Mouse (Mus musculus) macrophage (primary cell): ENCODE measurements around the gene Draxin. TPM values are rescaled to one million over a fixed set of nuclear protein-coding genes. Genes with fewer than 3 reads are reported as not detected.
"Not testable (repeated sequence)": the region's sequence is repeated elsewhere in the genome, so short reads cannot be mapped to it uniquely, and the experiment has no call there.

Experiments
- H3K27ac ChIP-seq: fragments of 350-480 bp; formaldehyde crosslinking; 2 replicates; pipeline ENCODE4 v1.9.0; 2021
- H3K36me3 ChIP-seq: fragments of 350-480 bp; formaldehyde crosslinking; 2 replicates; pipeline ENCODE4 v1.9.0; 2021; ENCODE audit errors: inconsistent target
- H3K4me3 ChIP-seq: fragments of 350-480 bp; formaldehyde crosslinking; 2 replicates; pipeline ENCODE4 v1.9.0; 2021; ENCODE audit errors: inconsistent target
- H3K79me2 ChIP-seq: fragments of 350-480 bp; formaldehyde crosslinking; 2 replicates; pipeline ENCODE4 v1.9.0; 2021; ENCODE audit errors: inconsistent target
- WGBS: methylation state at CpG from one replicate; pipeline ENCODE4 v1.1.7; 2026; ENCODE audit warnings: inconsistent platforms; ENCODE audit not compliant: missing documents; 5-methylcytosine and 5-hydroxymethylcytosine counted together
- polyA plus RNA-seq: library from polyadenylated mRNA; stranded (reverse); fragments of 250-400 nt; gene quantifications from 3 replicates; pipeline ENCODE4 v1.2.4, GENCODE M21; 2018; ENCODE audit warnings: inconsistent platforms

Draxin gene
- polyA plus RNA-seq, 1 experiment from 2014 or later: not detected

DNA sequence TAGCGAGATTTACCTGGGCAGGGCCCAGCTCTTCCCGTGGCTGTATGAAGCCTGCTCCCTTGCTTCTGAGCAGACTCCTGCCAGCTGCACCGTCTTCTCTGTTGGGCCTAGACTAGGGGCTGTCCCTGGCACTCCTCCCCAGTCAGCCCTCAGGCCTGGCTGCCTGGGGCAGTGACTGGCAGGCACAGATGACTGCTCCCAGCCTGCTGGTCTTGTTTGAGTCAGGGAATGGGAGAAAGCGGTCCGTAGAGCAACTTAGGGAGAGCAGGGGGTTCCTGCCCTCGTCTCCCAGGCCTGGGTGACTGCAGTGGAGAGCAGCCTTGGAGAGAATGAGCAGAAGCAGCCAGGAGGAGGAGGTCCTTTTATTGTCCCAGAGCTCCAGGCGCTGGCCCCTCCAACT lies 74.3 kb downstream of the Draxin start:
- no peak overlapping the region for H3K27ac ChIP-seq
- WGBS: 95% methylated on average over 7 of the region's 7 CpGs
- H3K4me3 ChIP-seq: no peak overlapping the region
- peaks cover under 1% of the 10 kb centered on the region; the same call in 1 of the 2 replicates for H3K79me2 ChIP-seq
- H3K36me3 ChIP-seq: peaks cover 73% of the 10 kb centered on the region

DNA sequence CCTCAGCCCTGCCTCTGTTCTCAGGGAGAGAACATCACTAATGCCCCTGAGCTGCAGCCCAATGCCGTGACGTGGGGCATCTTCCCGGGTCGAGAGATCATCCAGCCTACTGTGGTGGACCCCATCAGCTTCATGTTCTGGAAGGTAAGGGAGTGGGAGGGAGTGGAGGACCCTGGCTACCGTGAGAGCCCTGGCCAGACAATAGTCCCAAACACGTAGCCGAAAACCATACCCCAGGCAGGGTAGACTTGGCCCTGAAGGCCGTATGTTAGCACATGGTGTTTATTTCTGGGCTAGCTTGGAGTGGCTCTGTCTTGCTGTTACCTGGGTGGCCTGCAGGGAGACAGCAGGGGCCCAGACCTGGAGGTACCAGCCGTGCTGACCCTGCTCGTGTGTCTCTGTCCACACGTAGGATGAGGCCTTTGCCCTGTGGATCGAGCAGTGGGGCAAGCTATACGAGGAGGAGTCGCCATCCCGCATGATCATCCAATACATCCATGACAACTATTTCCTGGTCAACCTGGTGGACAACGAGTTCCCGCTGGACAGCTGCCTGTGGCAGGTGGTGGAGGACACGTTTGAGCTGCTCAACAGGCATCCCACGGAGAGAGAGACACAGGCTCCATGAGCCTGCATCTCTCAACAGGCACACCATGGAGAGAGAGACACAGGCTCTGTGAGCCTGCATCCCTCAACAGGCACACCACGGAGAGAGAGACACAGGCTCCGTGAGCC lies 75.4 kb downstream of the Draxin start:
- peaks cover 84% of the 10 kb centered on the region for H3K36me3 ChIP-seq
- WGBS: 93% methylated on average over 19 of the region's 21 CpGs
- no peak overlapping the region for H3K27ac ChIP-seq
- peaks cover 12% of the 10 kb centered on the region; the same call in 1 of the 2 replicates for H3K79me2 ChIP-seq
- H3K4me3 ChIP-seq: no peak overlapping the region

DNA sequence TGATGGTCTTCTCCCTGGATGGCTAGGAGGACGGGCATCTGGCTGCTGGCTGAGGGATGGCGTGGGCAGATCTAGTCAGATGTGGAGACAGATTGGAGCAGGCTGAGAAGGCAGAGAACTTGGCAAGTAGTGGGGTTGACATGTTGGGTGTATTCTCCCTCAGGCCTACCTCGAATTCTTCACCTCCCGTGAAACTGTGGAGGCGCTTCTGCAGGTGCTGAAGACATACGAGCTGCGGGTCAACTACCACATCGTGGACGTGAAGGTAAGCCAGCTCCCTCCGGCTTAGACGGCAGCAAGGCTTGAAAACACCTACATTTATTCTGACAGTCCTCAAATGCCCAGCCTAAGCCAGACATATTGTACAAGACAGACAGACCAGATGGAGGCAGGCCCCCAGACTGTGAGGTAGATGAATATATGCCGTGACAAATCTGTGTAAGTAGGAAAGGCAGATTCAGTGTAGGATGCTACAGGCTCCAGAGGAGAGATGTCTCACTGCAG lies 77.0 kb downstream of the Draxin start:
- H3K36me3 ChIP-seq: peaks cover 100% of the 10 kb centered on the region
- 97% methylated on average over 12 of the region's 12 CpGs for WGBS

DNA sequence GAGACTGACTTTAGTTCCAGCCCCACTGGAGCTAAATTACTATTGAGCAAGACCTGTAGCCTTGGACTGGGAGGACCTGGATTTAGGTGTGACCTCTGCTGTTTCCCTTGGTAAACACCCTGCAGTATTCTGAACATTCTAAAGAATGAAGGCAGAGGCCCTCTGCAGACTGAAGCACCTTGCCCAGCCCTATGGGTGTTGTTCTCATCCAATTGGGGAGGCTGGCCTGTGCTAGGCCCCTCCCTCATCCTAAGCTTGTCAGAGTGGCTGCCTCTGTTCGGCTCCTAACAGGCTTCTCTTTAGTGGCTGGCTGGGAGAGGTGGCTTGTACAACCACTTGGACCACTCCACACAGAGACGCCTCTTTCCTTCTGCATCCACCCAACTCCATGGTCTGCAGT lies 77.5 kb downstream of the Draxin start:
- no peak overlapping the region for H3K27ac ChIP-seq
- peaks cover 100% of the 10 kb centered on the region for H3K36me3 ChIP-seq
- 100% methylated on average over 2 of the region's 2 CpGs for WGBS
- no peak overlapping the region for H3K4me3 ChIP-seq
- peaks cover 33% of the 10 kb centered on the region; the same call in 1 of the 2 replicates for H3K79me2 ChIP-seq

More for the DNA sequence above, 77.0 kb downstream of the Draxin start:
- H3K79me2 ChIP-seq: peaks cover 29% of the 10 kb centered on the region; the same call in 1 of the 2 replicates
- H3K4me3 ChIP-seq: no peak overlapping the region
- H3K27ac ChIP-seq: no peak overlapping the region

DNA sequence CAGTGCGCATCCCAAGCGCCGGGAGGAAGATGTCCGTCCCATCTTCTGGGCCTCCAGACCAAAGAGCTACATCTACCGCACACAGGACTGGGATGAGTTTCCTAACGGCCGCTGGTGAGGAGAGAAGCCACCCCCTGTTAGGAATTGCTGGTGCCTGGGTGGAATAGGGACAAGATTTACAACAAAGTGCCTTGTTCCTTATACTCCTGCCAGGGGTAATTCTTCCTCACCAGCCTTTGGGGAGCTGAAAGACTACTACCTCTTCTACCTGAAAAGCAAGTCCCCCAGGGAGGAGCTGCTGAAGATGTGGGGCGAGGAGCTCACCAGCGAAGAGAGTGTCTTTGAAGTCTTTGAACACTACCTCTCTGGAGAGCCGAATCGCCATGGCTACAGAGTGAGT lies 78.6 kb downstream of the Draxin start:
- 96% methylated on average over 11 of the region's 11 CpGs for WGBS
- H3K36me3 ChIP-seq: peaks cover 99% of the 10 kb centered on the region
- no peak overlapping the region for H3K27ac ChIP-seq
- H3K79me2 ChIP-seq: peaks cover 44% of the 10 kb centered on the region; the same call in 1 of the 2 replicates
- H3K4me3 ChIP-seq: no peak overlapping the region

DNA sequence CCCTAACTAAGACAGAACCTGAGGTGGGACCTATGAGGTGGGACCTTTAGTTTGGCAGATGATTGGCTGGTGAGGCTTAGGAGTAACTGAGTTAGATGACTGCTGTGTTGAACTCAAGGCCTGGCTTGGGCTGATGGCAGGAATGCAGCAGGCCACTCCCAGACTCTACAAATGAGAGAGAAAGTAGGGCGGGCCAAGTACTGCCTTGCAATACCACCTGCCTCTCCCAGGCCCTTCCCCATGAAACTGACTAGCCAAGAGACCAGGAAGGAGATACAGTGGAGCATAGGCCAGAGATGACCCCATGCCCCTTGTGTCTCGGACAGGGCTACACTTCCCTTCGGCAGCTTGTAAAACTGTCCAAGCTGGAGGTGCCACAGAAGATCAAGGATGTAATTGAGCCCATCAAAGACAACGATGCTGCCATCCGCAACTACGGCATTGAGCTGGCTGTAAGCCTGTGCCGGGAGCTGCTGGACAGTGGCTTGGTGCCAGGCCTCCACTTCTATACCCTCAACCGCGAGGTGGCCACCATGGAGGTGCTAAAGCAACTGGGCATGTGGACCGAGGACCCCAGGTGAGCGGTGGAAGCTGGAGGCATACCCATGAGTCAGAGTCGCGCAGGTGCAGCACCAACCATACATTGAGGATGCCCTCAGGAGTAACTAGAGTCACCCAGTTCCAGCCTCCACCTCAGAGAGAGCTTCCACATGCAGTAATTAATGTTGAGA lies 79.3 kb downstream of the Draxin start:
- Histone ChIP-seq H3K4me3 (no peak overlapping the region), H3K27ac (no peak overlapping the region), H3K36me3 (peaks cover 99% of the 10 kb centered on the region), H3K79me2 (peaks cover 51% of the 10 kb centered on the region)
- 94% methylated on average over 13 of the region's 13 CpGs for WGBS

DNA sequence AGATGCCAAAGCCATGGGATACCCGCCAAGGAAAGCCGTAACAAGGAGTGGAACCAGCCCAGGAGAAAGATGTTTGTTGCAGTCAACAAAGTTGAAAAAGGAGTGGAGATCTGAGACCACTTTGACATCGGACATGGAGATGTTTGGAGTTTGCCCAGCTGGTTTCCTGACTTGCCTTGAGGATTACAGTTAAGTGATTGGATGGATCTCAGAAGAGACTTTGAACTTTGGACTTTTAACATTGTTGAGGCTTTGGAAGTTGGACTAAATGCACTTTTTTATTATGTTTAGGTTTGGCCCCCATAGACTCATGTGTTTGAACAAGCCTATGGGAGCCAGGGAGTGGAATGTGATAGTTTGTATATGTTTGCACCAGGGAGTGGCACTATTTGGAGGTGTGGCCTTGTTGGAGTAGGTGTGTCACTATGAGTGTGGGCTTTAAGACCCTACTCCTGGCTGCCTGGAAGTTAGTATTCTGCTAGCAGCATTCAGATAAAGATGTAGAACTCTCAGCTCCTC lies 80.0 kb downstream of the Draxin start:
- 96% methylated on average over 3 of the region's 3 CpGs for WGBS
- not testable (repeated sequence) for H3K27ac ChIP-seq, H3K4me3 ChIP-seq
- Histone ChIP-seq H3K79me2 (peaks cover 59% of the 10 kb centered on the region), H3K36me3 (peaks cover 97% of the 10 kb centered on the region)

Other genes with a start within 250 kb of the Draxin start
- 28.8 to 35.7 TPM (median 29.8 TPM) in 3 replicates for gene Mfn2, start 226.0 kb downstream of the Draxin start, polyA plus RNA-seq
- 144 to 203 TPM (median 190 TPM) in 3 replicates for gene Plod1, start 193.9 kb downstream of the Draxin start, polyA plus RNA-seq
- 39.1 to 67.9 TPM (median 59.0 TPM) in 3 replicates for gene 2510039O18Rik, start 189.8 kb downstream of the Draxin start, polyA plus RNA-seq
- not detected in 3 replicates for gene Nppb, start 144.9 kb downstream of the Draxin start, polyA plus RNA-seq
- gene Nppa, start 130.0 kb downstream of the Draxin start, polyA plus RNA-seq: not detected in 3 replicates
- gene Clcn6, start 91.9 kb downstream of the Draxin start, polyA plus RNA-seq: 9.4 to 11.3 TPM (median 9.5 TPM) in 3 replicates
- 23.2 to 110 TPM (median 45.0 TPM) in 3 replicates for gene Mthfr, start 91.6 kb downstream of the Draxin start, polyA plus RNA-seq
- gene Agtrap, start 42.7 kb downstream of the Draxin start, polyA plus RNA-seq: 19.8 to 35.9 TPM (median 33.6 TPM) in 3 replicates
- 7.8 to 13.8 TPM (median 12.4 TPM) in 3 replicates for gene Mad2l2, start 314 bp downstream of the Draxin start, polyA plus RNA-seq
- gene Fbxo6, start 21.4 kb upstream of the Draxin start, polyA plus RNA-seq: 31.9 to 51.1 TPM (median 41.3 TPM) in 3 replicates
- gene Fbxo44, start 29.8 kb upstream of the Draxin start, polyA plus RNA-seq: 1.5 to 3.2 TPM (median 1.7 TPM) in 3 replicates
- not detected in 3 replicates for gene Fbxo2, start 29.9 kb upstream of the Draxin start, polyA plus RNA-seq
- not detected in 3 replicates for gene Disp3, start 157.3 kb upstream of the Draxin start, polyA plus RNA-seq